Mouse (Mus musculus): ENCODE measurements at regions not wholly inside any gene's neighbourhood (a gene's known extent, or its start where the extent isn't known, plus 50 kb on each side); places are given as distances from the start of the nearest gene placed in this dataset.
A peak's percentile ranks its signal among the peaks of the same experiment; 100 is the strongest.
"Not testable (repeated sequence)": the region's sequence is repeated elsewhere in the genome, so short reads cannot be mapped to it uniquely, and the experiment has no call there.

DNA sequence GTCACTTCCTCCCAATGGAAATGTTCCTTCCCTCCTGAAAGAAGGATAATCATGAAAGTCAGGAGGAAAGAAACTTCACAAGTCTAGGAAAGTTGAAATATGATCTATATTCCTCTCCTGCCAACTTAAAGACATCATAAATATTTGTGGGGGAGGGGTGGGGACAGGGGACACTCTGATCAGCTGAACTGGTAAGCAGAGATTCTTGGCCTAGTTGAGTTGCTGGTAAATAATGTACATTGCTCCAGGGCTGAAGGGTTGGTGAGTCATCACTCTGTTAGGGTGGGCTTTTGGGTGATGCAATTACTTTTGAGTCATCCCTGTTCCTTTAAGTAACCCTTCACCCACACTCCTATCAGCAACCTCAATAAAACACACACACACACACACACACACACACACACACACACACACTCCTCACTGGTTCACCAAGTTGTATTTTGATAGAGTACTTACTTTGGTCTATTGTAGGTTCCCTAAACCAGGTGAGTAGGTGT, 56.0 kb downstream of the Ccdc71l start:
- ATAC-seq (ENCODE audit: poor library complexity, severe bottlenecking): no peak

DNA sequence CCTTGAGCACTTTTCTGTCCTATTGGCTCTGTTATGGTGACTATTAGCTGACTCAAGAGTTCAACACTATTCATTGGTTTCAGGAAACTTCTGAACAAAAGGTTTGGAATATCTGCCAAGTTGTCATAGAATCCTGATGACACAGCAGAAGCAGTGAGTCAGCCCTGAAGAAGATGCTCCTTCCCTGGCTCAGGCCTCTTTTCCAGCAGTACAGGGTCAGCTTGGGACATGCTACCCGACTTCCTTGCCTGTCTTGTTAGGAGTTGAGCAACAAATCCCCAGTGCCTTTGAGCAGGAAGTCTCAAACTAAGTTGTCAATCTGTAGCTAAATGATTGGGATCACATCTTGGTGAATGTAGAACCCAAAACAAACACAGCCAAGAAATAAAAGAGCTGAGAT, 56.6 kb downstream of the Ccdc71l start:
- no peak for ATAC-seq (ENCODE audit: poor library complexity, severe bottlenecking)

DNA sequence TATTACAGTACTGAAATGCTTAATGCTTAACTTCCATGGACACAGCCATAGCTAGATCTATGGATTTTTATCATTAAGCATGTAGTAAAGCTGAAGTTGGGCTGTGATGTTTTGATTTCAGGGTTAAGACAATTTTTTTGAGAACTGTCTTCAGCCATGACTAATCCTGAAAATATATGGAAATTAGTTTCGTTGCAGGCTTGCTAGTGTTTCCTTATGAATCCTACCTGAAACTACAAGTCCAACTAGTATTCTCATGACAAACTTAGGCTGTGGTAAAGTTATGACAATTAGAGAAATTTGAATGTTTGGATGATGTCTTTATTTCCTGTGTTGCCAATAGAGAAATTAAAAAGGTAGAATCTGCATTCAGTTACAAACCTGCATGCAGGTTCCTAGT, 59.7 kb downstream of the Ccdc71l start:
- no peak for ATAC-seq (ENCODE audit: poor library complexity, severe bottlenecking)

DNA sequence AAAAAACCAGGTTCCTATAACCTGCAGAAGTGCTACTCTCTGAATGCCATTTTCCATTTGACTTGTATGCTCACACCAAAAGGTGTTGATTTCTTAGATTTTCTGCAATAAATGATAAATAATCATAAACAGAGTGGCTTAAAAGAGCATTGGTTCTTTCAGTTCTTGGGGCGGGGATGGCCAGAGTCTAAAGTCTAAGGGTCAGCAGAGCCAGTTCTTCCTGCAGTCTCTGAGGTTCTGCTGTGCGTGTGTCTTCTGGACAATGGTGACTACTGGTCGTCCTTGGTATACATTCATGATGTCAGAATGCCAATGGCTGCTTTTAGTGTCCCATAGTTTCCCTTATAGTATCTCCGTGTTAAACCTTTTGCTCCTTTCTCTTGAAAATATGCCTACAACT, 66.3 kb downstream of the Ccdc71l start:
- ATAC-seq (ENCODE audit: poor library complexity, severe bottlenecking): no peak

DNA sequence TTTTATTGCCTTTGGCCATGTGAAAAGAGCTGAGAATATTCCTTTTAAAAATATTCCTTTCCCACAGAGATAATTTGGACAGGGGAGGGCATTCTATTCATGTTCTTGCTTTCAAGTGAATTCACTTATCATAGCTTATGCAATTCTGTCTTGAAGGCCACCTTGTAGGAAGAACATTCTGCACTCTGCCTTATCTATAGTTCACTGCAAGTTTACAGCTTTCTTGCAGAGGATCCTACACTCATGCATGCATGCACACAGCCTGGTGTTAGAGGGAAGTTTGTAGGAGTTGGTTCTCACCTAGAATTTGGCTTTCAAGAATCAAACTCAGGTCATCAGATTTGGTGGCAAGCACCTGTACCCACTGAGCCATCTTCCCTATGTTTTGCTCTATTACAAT, 67.4 kb downstream of the Ccdc71l start:
- no peak for ATAC-seq (ENCODE audit: poor library complexity, severe bottlenecking)

DNA sequence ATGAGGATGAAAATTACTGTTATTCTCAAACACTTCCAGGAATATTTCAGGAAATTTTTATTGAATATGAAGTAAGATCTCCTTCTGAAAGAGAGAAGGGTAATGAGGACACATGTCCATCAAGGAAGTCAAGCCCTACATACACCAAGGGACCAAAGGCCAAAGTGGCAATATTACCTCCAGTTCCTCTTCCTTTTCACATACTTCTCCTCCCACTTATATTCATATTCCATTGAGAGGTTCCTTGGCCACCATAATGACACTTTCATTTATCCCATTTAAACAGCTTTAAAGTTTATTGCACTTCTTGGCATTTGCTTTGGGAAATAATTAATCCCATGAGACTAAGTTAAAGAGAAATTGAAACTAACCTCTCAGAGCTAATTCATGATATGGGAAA, 70.9 kb downstream of the Ccdc71l start:
- ATAC-seq (ENCODE audit: poor library complexity, severe bottlenecking): no peak

DNA sequence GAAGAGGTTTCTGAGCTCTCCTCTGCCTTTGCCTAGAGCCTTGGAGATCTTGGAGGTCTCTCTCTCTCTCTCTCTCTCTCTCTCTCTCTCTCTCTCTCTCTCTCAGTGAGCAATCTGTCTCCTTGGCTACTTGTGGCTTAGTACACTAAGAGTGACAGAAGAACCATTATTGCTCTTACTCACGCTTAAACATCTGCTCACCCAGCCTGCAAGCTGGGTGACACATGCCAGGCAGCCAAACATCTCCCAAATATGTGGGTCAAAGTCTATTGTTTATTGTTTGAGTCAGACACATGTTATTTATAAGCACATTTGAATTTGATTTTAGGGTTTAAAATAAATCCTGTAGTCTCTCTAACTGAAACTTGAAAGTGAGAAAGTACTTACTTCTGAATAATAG, 72.7 kb downstream of the Ccdc71l start:
- no peak for ATAC-seq (ENCODE audit: poor library complexity, severe bottlenecking)

DNA sequence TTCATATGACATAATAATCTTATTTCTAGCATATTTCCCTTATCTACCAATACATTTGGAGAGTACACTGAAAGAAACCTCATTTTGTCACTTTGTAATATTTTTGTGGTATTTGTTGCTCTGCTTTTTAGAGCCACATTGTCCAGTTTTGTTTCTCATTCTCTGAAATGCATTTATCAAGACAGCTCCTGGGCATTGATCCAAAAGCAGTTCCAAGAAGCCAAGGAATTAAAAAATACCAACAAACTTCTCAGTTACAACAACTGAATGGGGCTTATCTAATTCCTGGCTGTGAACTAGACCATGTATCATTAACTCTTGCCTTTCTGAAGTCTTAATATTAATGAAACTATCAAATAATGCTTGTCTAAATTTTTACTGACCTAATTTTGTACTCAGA, 76.3 kb downstream of the Ccdc71l start:
- ATAC-seq (ENCODE audit: poor library complexity, severe bottlenecking): no peak

DNA sequence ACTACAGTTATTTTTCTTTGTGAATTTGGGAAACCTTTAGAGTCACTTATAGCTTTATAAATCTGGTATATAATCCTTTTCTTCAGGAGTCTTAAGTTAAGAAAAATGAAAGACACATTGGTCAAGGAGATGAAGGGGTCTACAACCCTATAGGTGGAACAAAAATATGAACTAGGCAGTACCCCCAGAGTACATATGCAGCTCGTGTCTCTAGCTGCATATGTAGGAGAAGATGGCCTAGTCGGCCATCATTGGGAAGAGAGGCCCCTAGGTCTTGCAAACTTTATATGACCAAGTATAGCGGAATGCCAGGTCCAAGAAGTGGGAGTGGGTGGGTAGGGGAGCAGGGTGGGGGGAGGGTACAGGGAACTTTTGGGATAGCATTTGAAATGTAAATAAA, 76.7 kb downstream of the Ccdc71l start:
- not testable (repeated sequence) for ATAC-seq (ENCODE audit: poor library complexity, severe bottlenecking)

DNA sequence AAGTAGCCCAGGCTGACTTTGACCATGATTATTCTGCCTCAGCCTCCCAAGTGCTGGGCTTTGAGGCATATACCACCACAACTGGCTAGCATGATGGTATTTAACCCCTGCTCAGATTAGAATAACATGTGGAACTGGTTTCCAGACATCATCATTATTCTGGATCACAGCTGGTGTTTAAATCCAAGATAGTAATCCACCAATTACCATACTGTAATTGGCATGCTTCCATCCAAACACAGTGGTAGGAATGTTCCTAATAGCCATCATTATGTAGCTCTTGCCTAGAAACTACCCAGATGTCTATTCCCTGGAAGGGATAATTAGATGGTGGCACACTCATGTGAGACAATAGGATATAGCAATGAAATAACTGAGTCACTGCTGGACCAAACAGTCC, 77.4 kb downstream of the Ccdc71l start:
- no peak for ATAC-seq (ENCODE audit: poor library complexity, severe bottlenecking)

DNA sequence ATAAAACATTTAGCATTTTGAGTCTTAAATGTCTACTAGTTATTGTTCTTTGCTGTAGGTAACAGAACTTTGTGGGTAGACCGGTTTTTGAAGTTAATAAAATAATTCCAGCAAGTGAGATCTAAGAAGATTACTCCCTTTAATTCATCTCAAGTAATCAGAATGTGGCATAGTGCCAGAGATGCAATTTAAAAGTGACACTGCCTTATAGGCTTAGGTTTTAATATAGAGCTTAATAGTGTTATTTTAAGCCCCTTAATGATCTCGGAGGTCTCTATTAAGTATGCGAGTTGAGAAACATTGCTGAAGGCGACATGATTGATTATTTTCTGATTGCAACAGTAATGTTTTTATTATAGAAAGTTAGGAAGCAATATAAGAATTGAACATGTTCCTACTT, 78.3 kb downstream of the Ccdc71l start:
- ATAC-seq (ENCODE audit: poor library complexity, severe bottlenecking): no peak

DNA sequence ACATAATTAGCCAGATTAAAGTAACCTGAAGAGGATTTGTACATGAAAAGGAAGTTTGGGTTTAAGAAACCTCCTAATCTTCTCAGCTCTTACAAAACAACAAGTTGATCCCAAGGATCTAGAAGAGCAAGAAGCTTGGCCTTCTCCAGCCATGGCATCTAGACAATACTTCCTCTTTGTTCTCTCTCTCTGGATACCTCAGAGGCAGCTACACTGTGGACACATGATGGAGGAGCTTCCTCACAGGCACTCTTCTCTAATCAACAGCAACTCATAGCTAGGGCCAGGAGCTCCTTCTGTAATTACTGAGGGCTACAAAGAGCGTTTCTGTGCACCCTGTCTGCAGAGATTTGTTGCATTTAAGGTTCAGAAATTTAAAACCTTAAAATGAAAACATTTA, 79.9 kb downstream of the Ccdc71l start:
- ATAC-seq (ENCODE audit: poor library complexity, severe bottlenecking): 0 out of 2 replicates have a peak, but pooled peaks have one; percentile 35

DNA sequence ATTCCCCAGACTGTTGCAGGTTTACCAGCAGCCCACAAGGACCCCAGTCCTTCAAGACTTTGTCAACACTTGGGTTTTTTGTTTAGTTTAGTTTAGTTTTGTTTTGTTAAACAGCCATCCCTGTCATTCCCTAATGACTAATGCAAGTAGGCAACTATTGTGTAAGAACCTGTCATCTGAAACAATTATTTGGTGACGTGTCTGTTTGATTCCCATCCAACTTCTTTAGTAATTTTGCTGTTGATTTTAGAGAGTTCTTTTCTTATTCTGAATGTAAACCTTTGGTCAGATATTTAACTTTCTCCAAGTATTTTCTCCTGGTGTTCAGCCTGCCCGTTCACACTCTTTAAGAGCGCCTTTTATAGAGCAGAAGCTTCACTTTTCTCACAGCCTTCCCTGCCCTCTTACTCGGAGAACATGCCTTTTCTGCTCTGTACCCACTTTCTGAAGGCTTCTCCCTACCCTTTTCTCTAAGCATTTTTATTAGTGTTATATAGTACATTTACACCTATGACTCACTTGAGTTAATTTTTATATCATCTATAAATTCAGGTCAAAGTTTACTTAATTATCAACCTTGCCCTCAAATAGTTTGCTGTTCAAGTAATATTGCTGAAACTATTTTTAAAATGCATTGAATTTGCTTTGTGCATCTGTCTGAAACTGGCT, 82.0 kb downstream of the Ccdc71l start:
- ATAC-seq (ENCODE audit: poor library complexity, severe bottlenecking): no peak

DNA sequence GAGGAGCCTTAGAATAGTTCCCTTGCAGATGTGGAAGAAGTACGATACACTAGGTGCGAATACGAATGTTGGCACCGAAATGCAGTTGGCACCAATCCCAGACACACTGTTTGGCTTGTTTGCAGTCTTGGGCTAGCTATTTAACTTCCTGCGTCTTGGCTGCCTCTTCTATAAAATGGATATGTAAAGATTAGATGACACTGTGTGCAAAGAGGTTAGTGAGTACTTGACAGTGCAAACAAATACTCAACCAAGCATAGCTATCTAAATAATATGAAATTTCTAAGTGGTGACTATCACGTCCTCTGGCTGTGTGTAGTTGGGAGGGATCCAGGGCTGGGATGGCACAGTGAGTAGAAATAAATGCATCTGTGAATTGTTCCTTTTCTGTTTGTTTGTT, 86.9 kb downstream of the Ccdc71l start:
- ATAC-seq (ENCODE audit: poor library complexity, severe bottlenecking): no peak

DNA sequence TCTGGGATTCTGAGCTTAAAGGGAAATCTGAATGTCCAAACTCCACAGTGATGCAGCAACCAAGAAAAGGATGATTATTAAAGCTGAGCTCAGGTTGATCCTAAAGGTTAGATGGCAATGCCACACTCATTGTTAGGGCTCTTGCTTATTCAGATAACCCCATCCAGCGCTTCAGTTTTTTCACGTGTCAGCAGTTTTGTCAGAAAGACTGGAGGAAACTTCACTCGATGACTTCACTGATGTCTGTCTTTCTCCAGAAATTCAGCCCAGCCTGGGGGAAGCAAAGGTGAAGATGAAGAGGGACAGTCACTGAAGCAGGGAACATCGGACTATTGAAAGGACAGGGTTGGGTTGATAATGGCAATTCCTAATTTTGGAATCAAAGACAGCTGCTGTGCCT, 91.4 kb downstream of the Ccdc71l start:
- ATAC-seq (ENCODE audit: poor library complexity, severe bottlenecking): no peak

DNA sequence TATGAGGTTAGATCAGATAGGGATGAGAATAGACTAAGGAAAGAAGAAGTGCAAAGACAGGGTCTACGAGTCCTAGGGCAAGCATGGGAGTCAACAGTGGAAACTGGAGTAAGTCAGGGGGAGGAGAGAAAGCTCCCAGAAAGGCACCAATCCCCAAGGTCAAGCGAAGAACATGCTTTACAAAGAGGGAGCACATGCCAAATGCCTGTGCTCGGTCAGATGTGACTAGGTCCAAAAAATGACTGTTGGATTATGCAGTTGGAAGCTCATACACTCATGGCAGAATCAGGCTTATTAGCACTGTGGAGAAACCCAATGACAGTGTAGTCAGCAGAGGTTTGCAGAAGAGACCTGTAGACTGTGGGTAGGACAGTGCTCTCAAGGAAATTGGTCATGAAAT, 100.9 kb downstream of the Ccdc71l start:
- no peak for ATAC-seq (ENCODE audit: poor library complexity, severe bottlenecking)

DNA sequence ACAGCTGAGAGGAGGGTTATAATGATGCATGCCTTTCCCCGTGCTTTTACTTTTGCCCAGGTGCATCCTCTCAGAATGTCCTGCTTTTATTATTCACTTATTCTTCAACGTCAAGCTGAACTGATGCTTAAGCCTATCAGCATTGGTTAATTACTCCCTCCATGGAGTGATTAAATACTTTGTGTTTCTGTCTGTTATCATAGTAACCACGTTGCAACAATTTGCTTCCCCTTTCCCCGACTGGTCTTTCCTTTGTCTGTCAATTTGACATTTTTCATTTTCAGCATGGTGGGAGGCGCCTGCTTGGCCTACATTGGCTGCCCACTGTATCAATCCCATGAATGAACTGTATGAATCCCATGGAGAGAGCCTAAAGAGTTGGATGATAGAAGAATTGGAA, 101.8 kb downstream of the Ccdc71l start:
- ATAC-seq (ENCODE audit: poor library complexity, severe bottlenecking): no peak

DNA sequence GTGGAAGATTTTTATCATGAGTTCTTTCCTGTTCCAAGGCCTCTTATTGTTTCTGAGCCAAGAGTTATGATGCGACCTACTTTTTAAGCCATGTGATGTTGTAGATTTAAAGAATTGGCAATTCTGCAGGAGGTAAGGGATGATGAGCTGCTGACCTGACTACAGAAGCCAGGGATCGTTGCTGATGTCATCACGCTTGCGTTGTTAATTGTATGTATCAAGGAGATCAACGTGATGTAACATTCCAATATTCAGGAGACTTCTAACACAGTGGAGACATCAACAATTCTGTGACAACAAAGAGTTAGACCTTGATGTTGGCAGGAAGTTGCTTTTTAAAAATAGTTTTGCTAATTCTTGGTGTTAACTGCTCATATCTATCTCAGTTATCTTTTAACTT, 102.5 kb downstream of the Ccdc71l start:
- ATAC-seq (ENCODE audit: poor library complexity, severe bottlenecking): no peak

DNA sequence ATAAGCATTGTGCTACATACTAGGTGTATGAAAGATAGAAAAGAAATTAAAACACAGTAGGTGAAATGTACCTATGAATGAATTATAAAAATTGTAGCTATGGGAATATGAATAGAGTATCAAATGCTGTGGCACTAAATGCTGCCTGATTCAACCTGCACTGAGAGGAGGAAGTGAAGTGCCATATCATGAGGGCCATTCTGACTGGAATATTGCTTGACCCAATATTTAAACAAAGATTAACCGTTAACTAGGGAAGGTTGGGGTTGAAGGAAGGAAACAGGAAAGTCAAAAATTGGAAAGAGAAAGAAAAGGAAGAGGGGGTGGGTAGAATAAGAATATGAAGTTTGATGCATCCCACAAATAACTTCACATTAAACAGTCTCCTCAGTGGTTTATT, 103.8 kb downstream of the Ccdc71l start:
- no peak for ATAC-seq (ENCODE audit: poor library complexity, severe bottlenecking)

DNA sequence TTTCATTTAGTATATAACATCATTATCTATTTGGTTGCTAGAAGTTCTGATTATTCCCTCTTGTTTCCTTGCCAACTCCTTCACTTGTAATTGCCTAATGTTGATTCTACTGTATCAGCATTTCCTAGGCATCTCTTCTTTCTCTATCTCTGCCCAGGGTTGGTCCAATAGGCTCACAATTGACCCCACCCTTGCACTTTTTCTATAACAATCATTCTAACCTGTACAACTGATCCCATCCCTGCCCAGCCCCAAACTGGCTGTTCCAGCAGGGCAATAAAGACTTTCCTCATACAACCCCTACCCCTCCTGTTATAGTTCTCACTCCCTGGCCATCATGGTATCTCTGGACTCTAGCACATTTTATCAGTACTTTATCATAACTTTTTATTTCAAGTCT, 104.3 kb downstream of the Ccdc71l start:
- ATAC-seq (ENCODE audit: poor library complexity, severe bottlenecking): no peak

DNA sequence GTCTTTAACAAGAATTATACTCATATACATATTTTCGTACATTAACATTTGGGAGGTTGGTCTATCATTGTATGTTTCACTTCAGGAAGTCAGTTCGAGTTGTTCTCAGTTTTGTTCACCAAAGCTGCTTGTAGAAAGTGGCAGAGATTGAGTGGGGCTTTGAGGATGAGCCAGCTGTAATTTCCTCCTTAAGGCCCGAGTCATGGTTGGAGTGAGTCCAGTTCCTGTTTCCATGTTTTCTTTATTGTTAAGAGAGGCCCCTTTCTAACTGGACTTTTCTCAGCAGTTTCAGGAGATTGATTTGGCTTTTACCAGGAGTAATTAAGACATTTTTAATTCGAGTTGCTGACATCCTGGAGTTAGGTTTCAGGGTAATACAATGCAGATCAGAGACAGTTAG, 107.7 kb downstream of the Ccdc71l start:
- no peak for ATAC-seq (ENCODE audit: poor library complexity, severe bottlenecking)

DNA sequence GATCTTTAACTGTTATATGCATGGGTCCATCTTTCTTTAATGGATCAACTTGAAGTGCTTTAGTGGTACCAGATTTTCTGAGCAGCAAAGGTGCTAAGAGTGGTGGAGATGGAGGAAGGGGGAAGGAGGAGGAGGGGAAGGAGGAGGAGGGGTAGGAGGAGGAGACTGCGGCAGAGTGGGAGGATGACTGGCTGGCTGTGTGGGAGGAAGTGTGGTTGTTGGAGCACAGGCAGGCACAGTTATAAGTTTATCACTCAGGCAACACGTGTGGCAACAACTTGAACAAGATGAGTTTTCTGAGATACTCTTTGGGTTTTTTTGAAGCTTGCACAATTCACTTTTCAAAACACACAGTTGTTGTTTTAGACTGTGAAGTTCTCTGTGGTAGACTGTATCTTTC, 108.2 kb downstream of the Ccdc71l start:
- peak; percentile 75 for ATAC-seq (ENCODE audit: poor library complexity, severe bottlenecking)

DNA sequence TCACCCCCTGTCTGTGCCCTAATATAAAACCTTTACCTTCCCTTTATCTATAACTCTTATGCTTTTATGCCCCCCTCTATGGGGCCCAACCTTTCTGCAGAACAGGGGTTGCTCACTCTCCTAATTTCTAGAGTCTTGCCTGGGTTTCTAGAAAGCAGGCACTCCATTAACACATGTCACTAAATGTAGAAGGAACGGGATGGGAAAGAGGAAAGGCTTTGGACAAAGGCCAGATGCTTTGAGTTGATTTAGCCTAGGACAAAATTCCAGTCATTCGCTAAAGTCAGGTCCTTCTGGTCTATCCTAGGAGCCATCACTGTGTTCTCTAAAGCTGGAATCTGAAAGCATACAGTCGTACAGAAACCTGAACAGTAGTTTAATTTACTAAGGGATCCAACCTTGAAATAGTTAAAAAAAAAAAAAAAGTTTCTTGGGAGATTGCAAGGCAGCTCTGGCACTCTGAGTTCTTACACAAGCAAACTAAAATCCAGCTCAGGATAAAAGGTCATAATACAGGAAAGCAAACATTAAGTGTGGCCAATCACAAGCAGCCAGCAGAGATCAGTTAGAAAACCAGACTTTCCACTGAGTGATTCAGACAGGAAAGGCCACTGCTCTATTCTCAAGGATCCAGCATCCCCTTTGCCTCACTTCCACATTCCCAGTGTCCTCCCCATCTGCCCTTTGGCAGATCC, 109.5 kb downstream of the Ccdc71l start:
- no peak for ATAC-seq (ENCODE audit: poor library complexity, severe bottlenecking)
